ENCODE assay signal across 8 mouse cellular contexts in the genomic region with DNA sequence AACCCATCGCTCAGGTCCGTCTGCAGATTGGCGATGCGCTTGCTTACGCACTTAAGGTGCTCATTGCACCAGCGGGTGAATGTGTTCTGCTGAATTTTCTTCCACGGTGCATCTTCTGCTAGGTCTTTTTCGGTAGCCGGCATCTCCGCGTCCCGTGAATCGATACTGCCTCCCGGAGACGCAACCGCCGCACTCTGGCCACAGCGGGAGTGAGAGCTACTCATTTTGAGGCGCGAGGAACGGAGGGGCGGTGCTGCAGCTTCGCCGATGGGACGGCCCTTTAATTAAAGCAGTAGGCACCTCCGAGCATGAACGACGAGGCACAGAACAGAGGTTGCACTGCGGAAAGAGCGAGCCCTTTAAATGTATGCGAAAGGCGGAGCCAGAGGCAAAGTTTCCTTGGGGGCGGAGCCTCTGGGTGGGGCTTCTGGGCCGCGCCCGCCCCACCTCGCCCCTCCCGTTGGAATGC. TPM values are rescaled to one million over a fixed set of nuclear protein-coding genes. Genes with fewer than 3 reads are reported as not detected.
DNase-seq lines count a peak whose midpoint lies in the region; ATAC-seq and TF ChIP-seq lines count a peak whose summit lies in the region.

No protein-coding gene starts in this region.

- no peaks in the 10 kb centered on the region for H3K9me3 ChIP-seq in hindbrain, embryonic 13.5 days

- no peaks in the 10 kb centered on the region for H3K27me3 ChIP-seq in Patski
- no peaks in the 10 kb centered on the region for H3K27me3 ChIP-seq in hindbrain, embryonic 13.5 days

- peak overlapping the region; percentile 85 for H3K9ac ChIP-seq in hindbrain, embryonic 13.5 days

- WGBS in hindbrain, embryonic 13.5 days = 20% methylated on average over 35 of the region's 38 CpGs

- peak overlapping the region; percentile 57 for H3K4me3 ChIP-seq in hindbrain, embryonic 13.5 days

- no peak for DNase-seq in Patski (ENCODE audit: low read depth, low spot score)
- DNase-seq in cerebellum, postnatal 10 days = peak; percentile 90 to 94
- peak; percentile 73 to 86 for DNase-seq in frontal cortex, postnatal 14 days (ENCODE audit: low spot score in 2 of 2)
- peak; percentile 75 to 82 for DNase-seq in left cerebral cortex, adult 18-20 months (ENCODE audit: low spot score in 2 of 2)
- peak; percentile 90 to 94 for DNase-seq in lung, postnatal 4 days
- peak; percentile 95 for DNase-seq in retina, postnatal 1 day
- DNase-seq in thymus, postnatal 4 days = peak; percentile 89

- CTCF ChIA-PET in Patski (lab: Charles Lee) = no interaction called here

- H3K36me3 ChIP-seq in hindbrain, embryonic 13.5 days = peaks cover 19% of the 10 kb centered on the region

- in situ Hi-C loops in Patski (cut with MboI; ENCODE audit: low pct_unique_long_range_greater_than_20kb) = loop anchor here (5.0 kb wide), 2 partner anchors 36 to 166 kb away; a partner anchor contains a TSS

- peak; percentile 58 for ATAC-seq in Patski
- ATAC-seq in hindbrain, embryonic 13.5 days (ENCODE audit: low FRiP score) = peak; percentile 92

- no peak for TF ChIP-seq CTCF in Patski (IDR thresholded peaks at IDR 0.05)

- H3K4me1 ChIP-seq in hindbrain, embryonic 13.5 days (replicated peaks) = peaks cover 26% of the 10 kb centered on the region

- POLR2A ChIA-PET in Patski (lab: Charles Lee) = interaction anchor here (0.6 to 2.1 kb wide), 4 partner anchors 24 to 448 kb away, joined by 3 to 10 read pairs (median 5); a partner anchor contains a TSS

- peak overlapping the region; percentile 92 for H3K27ac ChIP-seq in hindbrain, embryonic 13.5 days

- peak overlapping the region; percentile 69 for H3K4me2 ChIP-seq in hindbrain, embryonic 13.5 days

RNA-seq across cellular contexts. Expression of a gene that starts 3.4 kb away (rescaled TPM):
- polyA plus RNA-seq in Patski (2021) = 888 TPM
- polyA plus RNA-seq in hindbrain, embryonic 13.5 days (2015; fragmentation: Nextera tagmentation; extraction: Ambion mirVana) = 88.8 and 111 TPM in 2 replicates
- 10 to 100 TPM; 44.0 to 49.5 TPM for total RNA-seq in left cerebral cortex, adult 18-20 months (2021)

RNA-seq across cellular contexts. Expression of a gene that starts 8.2 kb away (rescaled TPM):
- 88.3 TPM for polyA plus RNA-seq in Patski (2021)
- polyA plus RNA-seq in hindbrain, embryonic 13.5 days (2015; fragmentation: Nextera tagmentation; extraction: Ambion mirVana) = 16.9 and 18.3 TPM in 2 replicates
- total RNA-seq in left cerebral cortex, adult 18-20 months (2021) = 10 to 100 TPM; 35.3 to 39.6 TPM

RNA-seq across cellular contexts. Expression of a gene that starts 24.4 kb away (rescaled TPM):
- polyA plus RNA-seq in Patski (2021) = 1,219 TPM
- 532 and 538 TPM in 2 replicates for polyA plus RNA-seq in hindbrain, embryonic 13.5 days (2015; fragmentation: Nextera tagmentation; extraction: Ambion mirVana)
- 100 to 1,000 TPM; 188 to 216 TPM for total RNA-seq in left cerebral cortex, adult 18-20 months (2021)

RNA-seq across cellular contexts. Expression of a gene that starts 35.5 kb away (rescaled TPM):
- polyA plus RNA-seq in Patski (2021) = 76.5 TPM
- polyA plus RNA-seq in hindbrain, embryonic 13.5 days (2015; fragmentation: Nextera tagmentation; extraction: Ambion mirVana) = 86.8 and 91.5 TPM in 2 replicates
- 10 to 100 TPM; 60.4 to 62.5 TPM for total RNA-seq in left cerebral cortex, adult 18-20 months (2021)

RNA-seq across cellular contexts. Expression of a gene that starts 35.9 kb away (rescaled TPM):
- polyA plus RNA-seq in Patski (2021) = 42.2 TPM
- polyA plus RNA-seq in hindbrain, embryonic 13.5 days (2015; fragmentation: Nextera tagmentation; extraction: Ambion mirVana) = 3.6 and 5.2 TPM in 2 replicates
- 1 to 10 TPM; 3.0 to 3.3 TPM for total RNA-seq in left cerebral cortex, adult 18-20 months (2021)
